Mouse (Mus musculus): ENCODE measurements at regions not wholly inside any gene's neighbourhood (a gene's known extent, or its start where the extent isn't known, plus 50 kb on each side); places are given as distances from the start of the nearest gene placed in this dataset.
A peak's percentile ranks its signal among the peaks of the same experiment; 100 is the strongest.

GRCm38 (mm10) chr2:106318695-106319266, 315.4 kb upstream of the Dnajc24 start:
- DNase-seq (ENCODE audit: low spot score), result no peak

GRCm38 (mm10) chr2:106346781-106347180, 343.4 kb upstream of the Dnajc24 start:
- no peak for DNase-seq (ENCODE audit: low spot score)

GRCm38 (mm10) chr2:106347249-106347648, 343.9 kb upstream of the Dnajc24 start:
- DNase-seq (ENCODE audit: low spot score), result no peak

GRCm38 (mm10) chr2:106355565-106355964, 337.5 kb upstream of the Mpped2 start:
- DNase-seq (ENCODE audit: low spot score), result no peak

GRCm38 (mm10) chr2:106355984-106356547, 337.0 kb upstream of the Mpped2 start:
- DNase-seq (ENCODE audit: low spot score), result peak; percentile 14

GRCm38 (mm10) chr2:106368641-106369040, 324.4 kb upstream of the Mpped2 start:
- no peak for DNase-seq (ENCODE audit: low spot score)

- DNase-seq (ENCODE audit: low spot score), result no peak
These were observed 309.4 kb upstream of the Mpped2 start for GRCm38 (mm10) chr2:106383415-106384285.

GRCm38 (mm10) chr2:106384286-106384595, 308.8 kb upstream of the Mpped2 start:
- no peak for DNase-seq (ENCODE audit: low spot score)

GRCm38 (mm10) chr2:106384842-106385241, 308.2 kb upstream of the Mpped2 start:
- DNase-seq (ENCODE audit: low spot score), result no peak

- no peak for DNase-seq (ENCODE audit: low spot score)
These were observed 280.9 kb upstream of the Mpped2 start for GRCm38 (mm10) chr2:106412158-106412557.

- DNase-seq (ENCODE audit: low spot score), result no peak
These were observed 277.5 kb upstream of the Mpped2 start for GRCm38 (mm10) chr2:106415474-106416019.

- no peak for DNase-seq (ENCODE audit: low spot score)
These were observed 274.9 kb upstream of the Mpped2 start for GRCm38 (mm10) chr2:106418181-106418580.

GRCm38 (mm10) chr2:106424974-106425373, 268.1 kb upstream of the Mpped2 start:
- DNase-seq (ENCODE audit: low spot score), result no peak

- DNase-seq (ENCODE audit: low spot score), result no peak
These were observed 267.6 kb upstream of the Mpped2 start for GRCm38 (mm10) chr2:106425451-106425881.

GRCm38 (mm10) chr2:106426010-106426409, 267.1 kb upstream of the Mpped2 start:
- no peak for DNase-seq (ENCODE audit: low spot score)

GRCm38 (mm10) chr2:106427237-106427636, 265.8 kb upstream of the Mpped2 start:
- DNase-seq (ENCODE audit: low spot score), result no peak

GRCm38 (mm10) chr2:106428909-106429308, 264.2 kb upstream of the Mpped2 start:
- no peak for DNase-seq (ENCODE audit: low spot score)

GRCm38 (mm10) chr2:106431141-106431540, 261.9 kb upstream of the Mpped2 start:
- peak; percentile 49 for DNase-seq (ENCODE audit: low spot score)

- no peak for DNase-seq (ENCODE audit: low spot score)
These were observed 261.4 kb upstream of the Mpped2 start for GRCm38 (mm10) chr2:106431637-106432199.

GRCm38 (mm10) chr2:106436136-106436535, 256.9 kb upstream of the Mpped2 start:
- DNase-seq (ENCODE audit: low spot score), result no peak

- DNase-seq (ENCODE audit: low spot score), result no peak
These were observed 238.6 kb upstream of the Mpped2 start for GRCm38 (mm10) chr2:106454310-106454974.

GRCm38 (mm10) chr2:106455039-106455438, 238.0 kb upstream of the Mpped2 start:
- no peak for DNase-seq (ENCODE audit: low spot score)
